Mouse (Mus musculus): Measurements from ENCODE around the gene Hipk2.

The Hipk2 gene

GRCm38 (mm10) chr6:38868974-38869373 is 7.0 kb downstream of the Hipk2 start:
- in situ Hi-C loops (cut with MboI, MseI) = no loop called here

DNA sequence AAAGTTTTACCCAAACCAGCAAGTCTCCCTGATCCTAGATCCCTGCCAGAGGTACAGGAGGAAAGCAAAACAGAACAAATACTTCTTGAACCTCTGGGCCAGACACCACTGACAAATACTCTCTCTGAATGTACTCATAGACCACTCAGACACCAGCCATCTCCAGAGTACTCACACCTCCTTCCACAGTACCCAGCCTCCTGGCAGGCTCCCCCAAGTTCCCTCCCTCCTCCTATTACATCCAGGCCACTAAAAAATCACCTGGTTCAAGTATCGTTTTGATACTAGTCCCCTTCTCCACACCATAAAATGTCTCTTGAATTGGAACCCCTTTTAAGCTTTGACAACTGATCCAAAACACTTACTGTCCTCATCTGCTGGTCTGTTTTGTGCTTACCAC is 8.7 kb downstream of the Hipk2 start:
- in situ Hi-C loops (cut with MboI, MseI) = no loop called here

DNA sequence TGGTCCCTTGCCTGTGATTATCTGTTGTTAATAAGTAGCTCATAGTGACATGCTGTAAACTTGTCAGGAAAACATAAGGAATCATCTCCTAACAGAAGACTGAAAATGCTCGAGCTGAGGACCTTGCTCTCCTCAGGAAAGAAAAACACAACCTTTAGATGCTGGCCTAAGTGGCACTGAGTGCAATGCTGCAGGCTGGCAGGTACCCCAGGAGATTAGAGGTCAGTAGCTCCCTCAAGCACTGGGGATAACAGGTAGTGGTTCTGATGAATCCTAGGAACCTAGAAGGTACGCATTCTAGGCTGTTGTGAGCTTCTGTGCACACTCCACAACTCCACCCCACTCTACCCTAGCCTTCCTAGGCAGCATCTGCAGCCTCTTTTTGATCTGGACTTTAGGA is 9.2 kb downstream of the Hipk2 start:
- in situ Hi-C loops (cut with MboI, MseI) = no loop called here

DNA sequence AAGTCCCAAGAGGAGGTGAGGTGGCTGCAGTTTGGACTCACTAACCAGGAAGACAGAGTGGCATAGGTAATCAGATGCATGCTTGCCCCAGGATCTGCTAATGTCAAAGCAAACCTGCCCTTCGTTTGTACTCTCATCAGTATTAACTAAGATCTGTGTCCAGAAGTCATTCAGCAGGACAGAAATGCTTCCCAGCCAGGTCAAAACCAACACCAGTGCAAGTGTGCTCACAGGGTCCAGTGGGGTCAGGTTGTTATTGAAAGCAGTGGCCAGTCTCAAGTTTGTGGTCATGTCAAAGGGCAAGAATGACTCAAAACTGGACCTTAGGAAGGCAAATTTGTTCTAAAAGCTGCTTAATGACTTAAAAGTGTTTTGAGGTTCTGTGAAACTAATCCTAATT is 9.6 kb downstream of the Hipk2 start:
- in situ Hi-C loops (cut with MboI, MseI) = no loop called here

GRCm38 (mm10) chr6:38865805-38866204 is 10.2 kb downstream of the Hipk2 start:
- in situ Hi-C loops (cut with MboI, MseI) = no loop called here

- in situ Hi-C loops (cut with MboI, MseI) = no loop called here
These were observed 12.4 kb downstream of the Hipk2 start for GRCm38 (mm10) chr6:38863595-38863994.

- in situ Hi-C loops (cut with MboI, MseI) = no loop called here
These were observed 15.7 kb downstream of the Hipk2 start for GRCm38 (mm10) chr6:38860301-38860700.

DNA sequence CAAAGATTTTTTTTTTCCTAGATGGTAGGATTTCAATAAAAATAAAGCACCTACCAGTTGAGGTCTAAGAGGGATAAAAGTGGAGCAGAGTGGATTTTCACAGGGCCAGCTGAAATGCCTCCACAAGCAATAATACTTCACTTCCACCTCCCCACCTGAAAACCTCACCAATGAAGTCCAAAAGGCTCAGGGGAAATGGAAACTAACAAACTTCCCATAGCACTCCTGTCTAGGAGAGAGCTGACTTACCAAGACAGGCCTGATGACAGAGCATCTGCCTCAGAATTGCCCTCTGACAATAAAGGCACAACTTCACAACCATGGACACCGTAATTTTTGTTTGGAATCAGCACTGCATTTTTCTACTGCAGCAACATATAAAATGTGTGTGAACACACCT is 16.1 kb downstream of the Hipk2 start:
- in situ Hi-C loops (cut with MboI, MseI) = no loop called here

GRCm38 (mm10) chr6:38853561-38853992 is 22.4 kb downstream of the Hipk2 start:
- in situ Hi-C loops (cut with MboI, MseI) = no loop called here

DNA sequence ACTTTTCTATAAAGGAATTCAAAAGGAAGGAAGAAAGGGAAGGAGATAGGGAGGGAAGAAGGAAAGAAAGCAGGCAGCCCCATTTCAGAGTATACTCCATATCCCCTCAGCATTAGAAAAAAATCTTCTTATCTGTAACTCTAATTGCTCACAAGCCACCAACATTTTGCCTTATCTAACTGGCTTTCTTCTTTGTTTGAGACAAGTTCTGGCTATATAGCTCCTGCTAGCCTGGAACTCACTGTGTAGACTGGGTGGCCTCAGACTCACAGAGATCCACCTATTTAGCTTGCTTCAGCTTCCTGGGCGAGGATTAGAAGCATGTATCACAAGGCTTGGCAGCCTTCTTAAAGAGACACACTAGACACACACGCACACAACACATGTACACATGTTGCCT is 24.2 kb downstream of the Hipk2 start:
- in situ Hi-C loops (cut with MboI, MseI) = no loop called here

DNA sequence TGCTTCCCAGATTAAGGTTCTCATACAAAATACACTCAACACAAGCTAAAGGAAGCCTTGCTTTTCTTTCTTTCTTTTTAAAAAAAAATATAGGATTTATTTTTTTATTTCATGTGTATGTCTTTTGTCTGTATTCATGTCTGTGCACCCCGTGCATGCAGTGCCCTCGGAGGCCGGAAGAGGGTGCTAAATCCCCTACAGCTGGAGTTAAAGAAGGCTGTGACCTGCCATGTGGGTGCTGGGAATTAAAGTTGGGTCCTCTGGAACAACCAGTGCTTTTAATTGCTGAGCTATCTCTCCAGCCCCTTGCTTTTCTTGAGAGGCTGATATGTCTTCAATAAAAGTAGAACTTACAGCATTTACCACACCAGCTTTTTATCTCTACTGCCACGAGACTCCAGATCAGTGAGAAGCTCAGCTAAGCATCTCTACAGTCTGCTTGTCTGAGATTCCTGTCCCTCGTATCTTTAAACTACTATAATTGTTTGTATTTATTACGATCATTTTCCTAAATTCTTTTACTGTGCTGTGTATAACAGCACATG is 25.2 kb downstream of the Hipk2 start:
- in situ Hi-C loops (cut with MboI, MseI) = no loop called here

DNA sequence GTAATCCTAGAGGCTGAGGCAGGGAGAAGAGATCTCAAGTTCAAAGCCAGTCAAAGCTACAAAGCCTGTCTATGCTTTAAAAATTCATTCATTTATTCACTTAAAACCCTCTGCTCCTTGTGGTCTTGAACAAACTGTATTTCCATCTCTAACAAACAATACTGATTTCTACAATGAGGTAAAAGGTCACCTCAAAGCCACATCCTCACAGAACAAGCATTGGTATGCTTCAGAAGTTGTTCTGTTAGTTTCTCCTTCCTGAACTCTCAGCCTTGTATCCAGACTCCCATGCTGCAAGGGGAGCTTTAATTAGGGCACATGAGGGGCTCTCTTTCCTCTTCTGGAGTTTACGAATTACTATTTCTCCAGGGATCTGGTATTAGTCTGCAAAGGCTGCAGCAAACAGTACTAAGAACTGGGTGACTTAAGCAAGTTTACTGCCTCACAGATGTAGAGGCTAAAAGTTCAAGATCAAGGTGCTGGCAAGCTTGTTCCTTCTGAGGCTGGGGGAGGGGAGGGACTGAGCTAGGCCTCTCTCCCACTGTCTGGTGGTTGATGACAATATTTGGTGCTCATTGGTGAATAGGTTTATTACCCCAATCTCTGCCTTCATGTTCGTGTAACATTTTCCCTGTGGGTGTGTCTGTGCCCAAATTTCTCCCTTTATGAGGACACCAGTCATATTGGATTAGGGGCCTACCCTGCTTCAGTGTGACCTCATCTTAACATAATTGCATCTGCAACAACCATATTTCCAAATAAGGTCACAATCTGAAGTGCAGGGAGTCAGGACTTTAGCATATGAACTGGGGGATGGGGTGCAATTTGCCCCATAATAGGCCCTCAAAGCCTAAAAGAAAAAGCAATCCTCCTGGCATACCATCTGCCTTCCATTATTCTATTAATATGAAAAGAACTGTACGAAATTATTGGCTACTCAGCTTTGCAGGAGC is 27.7 kb downstream of the Hipk2 start:
- in situ Hi-C loops (cut with MboI, MseI) = no loop called here

DNA sequence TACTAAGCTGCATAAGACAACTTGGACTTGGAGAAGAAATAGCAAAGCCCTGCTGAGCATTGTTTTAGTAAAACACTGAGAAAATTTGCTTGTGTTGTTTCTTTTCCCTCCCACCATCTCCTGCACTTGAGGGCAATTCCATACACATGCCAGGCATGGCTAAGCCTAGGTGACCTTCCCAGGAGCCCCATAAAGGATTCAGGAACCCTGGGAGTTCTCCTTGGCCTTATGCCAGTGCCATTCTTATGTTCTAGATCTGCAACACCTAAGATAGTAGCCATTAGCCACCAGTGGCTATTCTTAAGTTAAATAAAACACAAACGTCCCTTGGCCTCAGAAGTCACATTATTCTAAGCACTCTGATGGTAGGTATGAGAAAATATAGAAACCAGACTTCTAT is 28.5 kb downstream of the Hipk2 start:
- in situ Hi-C loops (cut with MboI, MseI) = no loop called here

DNA sequence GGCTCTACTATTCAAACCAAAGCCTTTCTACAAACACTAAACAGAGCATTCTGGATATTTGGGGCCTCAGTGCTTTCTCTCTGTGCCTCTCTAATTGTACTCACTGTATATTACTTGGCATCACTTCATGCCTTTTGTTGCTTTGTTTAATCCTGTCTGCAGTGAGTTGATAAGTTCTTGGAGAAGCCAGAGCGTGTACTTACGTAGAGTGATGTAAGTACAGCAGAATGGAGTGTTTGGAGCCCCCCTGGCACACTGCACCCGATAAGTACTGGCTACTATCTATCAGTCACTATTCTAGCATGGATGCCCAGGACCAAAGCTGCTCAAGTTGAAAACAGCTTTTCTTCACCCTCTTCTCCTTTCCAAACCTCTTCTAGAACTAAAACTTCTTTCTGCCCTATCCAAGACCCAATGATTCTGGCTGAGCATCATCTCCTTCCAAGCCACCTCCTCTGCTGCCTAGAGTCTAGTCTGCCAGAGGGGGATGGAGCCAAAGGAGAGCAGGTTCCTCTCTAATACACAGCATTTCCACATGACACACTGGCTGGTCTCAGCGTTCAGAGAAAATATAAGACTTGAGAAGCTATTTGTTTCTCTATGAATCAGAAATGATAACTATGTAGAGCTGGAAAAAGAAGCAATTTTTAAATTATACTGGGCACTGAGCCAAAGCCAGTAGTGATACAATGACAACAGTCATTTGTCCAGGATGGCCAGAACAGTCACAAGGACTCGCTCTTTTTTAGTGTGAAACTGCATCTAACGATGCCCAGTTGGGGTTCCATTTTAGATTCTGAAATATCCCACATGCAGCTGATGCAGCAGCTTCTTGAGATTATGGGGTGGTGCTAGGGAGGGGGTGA is 29.4 kb downstream of the Hipk2 start:
- in situ Hi-C loops (cut with MboI, MseI) = no loop called here

DNA sequence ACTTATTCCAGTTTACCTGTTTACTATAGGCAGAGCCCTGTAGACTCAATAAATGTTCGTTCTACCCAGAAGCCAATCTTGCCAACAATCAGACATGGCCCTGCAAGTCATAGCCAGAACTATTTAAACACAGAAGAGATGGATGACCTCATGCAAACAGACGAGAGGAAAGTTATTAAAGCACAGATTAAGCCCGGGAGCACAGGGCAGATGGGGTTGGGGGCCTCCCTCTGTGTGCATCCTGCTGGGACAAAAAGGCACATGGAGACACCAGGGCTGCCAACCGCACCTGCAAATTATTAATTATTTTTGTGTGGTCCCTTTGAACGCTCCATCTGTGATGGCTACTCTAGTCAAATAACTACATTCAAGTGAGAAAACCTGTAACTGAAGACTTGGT is 30.1 kb downstream of the Hipk2 start:
- in situ Hi-C loops (cut with MboI, MseI) = no loop called here

GRCm38 (mm10) chr6:38845117-38845516 is 30.8 kb downstream of the Hipk2 start:
- in situ Hi-C loops (cut with MboI, MseI) = no loop called here

- in situ Hi-C loops (cut with MboI, MseI) = no loop called here
These were observed 34.4 kb downstream of the Hipk2 start for GRCm38 (mm10) chr6:38841551-38841950.

DNA sequence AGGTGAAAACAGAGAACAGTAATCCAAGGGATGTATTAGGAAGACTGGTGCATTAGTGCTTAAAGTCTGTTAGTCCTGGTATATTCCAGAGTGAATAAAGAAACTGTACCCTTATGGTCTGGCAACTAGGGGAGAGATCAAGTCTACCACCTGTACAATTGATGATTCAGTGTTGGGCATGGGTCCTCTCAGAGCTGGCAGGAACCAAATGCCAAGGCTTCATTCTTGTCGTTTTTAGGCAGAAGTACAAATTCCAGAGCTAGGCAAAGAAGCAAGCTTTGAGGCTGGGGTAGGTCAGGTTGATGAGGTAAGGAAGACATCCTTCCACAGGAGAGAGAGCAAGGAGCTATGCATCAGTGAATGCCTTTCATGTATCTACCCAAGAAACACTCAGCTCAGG is 35.2 kb downstream of the Hipk2 start:
- in situ Hi-C loops (cut with MboI, MseI) = no loop called here

- in situ Hi-C loops (cut with MboI, MseI) = no loop called here
These were observed 35.6 kb downstream of the Hipk2 start for GRCm38 (mm10) chr6:38840380-38840779.

- in situ Hi-C loops (cut with MboI, MseI) = no loop called here
These were observed 36.1 kb downstream of the Hipk2 start for GRCm38 (mm10) chr6:38839891-38840290.

DNA sequence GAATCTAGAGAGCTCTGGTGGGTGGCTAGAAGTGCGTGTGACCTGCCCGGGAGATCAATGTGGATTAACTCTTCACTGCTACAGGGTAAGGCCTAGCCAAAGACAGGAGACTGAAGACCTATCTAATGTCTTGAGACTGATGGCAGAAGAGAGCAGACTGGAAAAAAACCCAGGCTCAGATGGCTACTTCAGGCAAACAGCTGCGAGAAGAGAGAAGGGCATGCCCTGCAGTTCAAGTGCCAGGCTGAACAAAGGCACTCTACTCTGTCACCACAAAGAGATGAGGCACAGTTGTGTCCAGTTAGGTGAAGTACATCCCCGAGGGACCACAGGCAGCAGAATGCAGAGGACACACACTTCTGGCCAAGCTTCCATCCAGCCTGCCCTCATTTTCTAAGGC is 37.9 kb downstream of the Hipk2 start:
- in situ Hi-C loops (cut with MboI, MseI) = no loop called here

DNA sequence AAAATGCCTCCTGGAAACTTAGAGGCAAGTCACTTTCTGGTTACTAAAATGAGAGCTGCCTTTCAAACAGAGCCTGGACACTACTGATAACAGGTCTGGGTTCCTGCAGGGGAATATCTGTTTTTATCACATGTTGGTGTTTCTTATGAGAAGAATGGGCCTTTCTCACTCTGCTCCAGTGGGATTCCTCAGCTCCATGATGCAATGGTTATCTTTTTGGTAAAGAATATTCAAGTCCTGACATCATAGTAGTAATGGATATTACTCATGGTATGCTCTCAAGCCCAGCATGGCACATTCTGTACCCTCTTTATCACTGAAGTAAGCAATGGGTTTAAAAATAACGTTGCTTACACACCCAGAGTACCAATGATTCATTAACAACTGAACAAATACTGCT is 40.7 kb downstream of the Hipk2 start:
- in situ Hi-C loops (cut with MboI, MseI) = no loop called here
